Comparison of ENCODE assay signal across 24 mouse cellular contexts in the genomic region with DNA sequence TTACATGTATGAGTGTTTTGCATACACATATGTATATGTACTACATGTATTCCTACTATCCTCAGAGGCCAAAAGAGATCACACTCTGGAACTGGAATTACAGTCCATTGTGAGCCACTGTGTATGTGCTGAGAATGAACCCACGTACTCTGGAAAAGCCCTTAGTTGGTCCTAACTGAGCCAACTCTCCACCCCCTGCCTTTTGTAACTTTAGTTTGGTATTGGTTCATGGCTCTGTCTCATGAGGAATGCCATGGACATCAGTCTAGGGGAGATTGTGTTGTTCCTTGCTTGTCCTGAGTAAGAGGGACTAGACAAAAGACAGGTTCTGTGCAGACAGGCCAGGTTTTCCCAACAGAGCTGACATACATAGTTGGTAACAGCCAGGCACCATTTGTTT.
A peak's percentile ranks its signal among the peaks of the same experiment; 100 is the strongest.
DNase-seq lines count a peak whose midpoint lies in the region; ATAC-seq lines count a peak whose summit lies in the region.
"Had no signal": no experiment of that assay in that cellular context is flagged by ENCODE, and none has a peak within 500 bp of the region (broad histone marks: within the 10 kb centered on the region; RNA-seq: fewer than 3 reads in every experiment).

No protein-coding gene starts in this region.

- 73% methylated on average over 1 of the region's 1 CpGs for WGBS in heart, embryonic 12.5 days

- H3K4me2 ChIP-seq in heart, embryonic 12.5 days = no peak overlapping the region
- H3K4me2 ChIP-seq: embryonic facial prominence, embryonic 12.5 days; forebrain, embryonic 13.5 days had no signal

- no peak overlapping the region for H3K9ac ChIP-seq in heart, embryonic 12.5 days
- H3K9ac ChIP-seq: embryonic facial prominence, embryonic 12.5 days; forebrain, embryonic 13.5 days had no signal

- no peak for ATAC-seq in heart, embryonic 12.5 days (ENCODE audit: insufficient number of reproducible peaks, low FRiP score)
- ATAC-seq: activated CD4-positive, CD25-positive, alpha-beta regulatory T cell, adult 4 months; CD4-positive, CD25-positive, alpha-beta regulatory T cell, adult 4 months; forebrain, embryonic 13.5 days; forebrain, embryonic 16.5 days; Patski had no signal

- H3K27me3 ChIP-seq in heart, embryonic 12.5 days (replicated peaks) = no peaks in the 10 kb centered on the region
- H3K27me3 ChIP-seq: CH12.LX; embryonic facial prominence, embryonic 12.5 days; forebrain, embryonic 13.5 days; Patski had no signal

- peak overlapping the region; percentile 13; the same call in 1 of the 2 replicates for H3K27ac ChIP-seq in heart, embryonic 12.5 days (ENCODE audit: poor library complexity, severe bottlenecking)
- H3K27ac ChIP-seq: embryonic facial prominence, embryonic 10.5 days; embryonic facial prominence, embryonic 12.5 days; forebrain, embryonic 13.5 days had no signal

- H3K4me3 ChIP-seq in heart, embryonic 12.5 days = no peak overlapping the region
- H3K4me3 ChIP-seq: embryonic facial prominence, embryonic 10.5 days; embryonic facial prominence, embryonic 12.5 days; erythroblast, embryonic 14.5 days; forebrain, embryonic 13.5 days had no signal

- peaks cover 19% of the 10 kb centered on the region for H3K4me1 ChIP-seq in heart, embryonic 12.5 days (replicated peaks)
- H3K4me1 ChIP-seq: embryonic facial prominence, embryonic 10.5 days; embryonic facial prominence, embryonic 12.5 days; forebrain, embryonic 13.5 days had no signal

- DNase-seq in adrenal gland, postnatal 14 days = peak; percentile 17
- DNase-seq in adrenal gland, adult 2 months = no peak
- DNase-seq in heart, postnatal 4 days = no peak
- peak; percentile 55 for DNase-seq in fat pad, adult 2 months (ENCODE audit: extremely low read depth, low read depth, low spot score)
- DNase-seq in gastrocnemius, adult 18-20 months (ENCODE audit: low spot score) = no peak
- DNase-seq in embryo, embryonic 10 days (ENCODE audit: low spot score) = no peak
- DNase-seq: adrenal gland, adult 8-10 months; adrenal gland, postnatal 25 days; B cell, adult 2 months; cerebellum, adult 11 months; cerebellum, adult 9-11 months; cerebellum, postnatal 14 days; cerebellum, postnatal 36 days had no signal

- H3K9me3 ChIP-seq in heart, embryonic 12.5 days (replicated peaks) = no peaks in the 10 kb centered on the region
- H3K9me3 ChIP-seq: embryonic facial prominence, embryonic 10.5 days; embryonic facial prominence, embryonic 12.5 days; forebrain, embryonic 13.5 days; G1E had no signal

- H3K36me3 ChIP-seq in heart, embryonic 12.5 days = no peaks in the 10 kb centered on the region
- H3K36me3 ChIP-seq: embryonic facial prominence, embryonic 10.5 days; embryonic facial prominence, embryonic 12.5 days had no signal

Comparison
In these comparisons a context has a peak if more than half of its experiments do, and no peak if none do; other contexts are left out.
1. DNase-seq: peak in adrenal gland, postnatal 14 days (single experiment) and fat pad, adult 2 months (single experiment); none in adrenal gland, adult 2 months (single experiment), heart, postnatal 4 days (single experiment), gastrocnemius, adult 18-20 months (single experiment) and embryo, embryonic 10 days (single experiment).